Mouse (Mus musculus) heart, embryonic 16.5 days (tissue): ENCODE measurements at regions not wholly inside any gene's neighbourhood (a gene's known extent, or its start where the extent isn't known, plus 50 kb on each side); places are given as distances from the start of the nearest gene placed in this dataset.

ENCODE experiments used
- ATAC-seq: fragments of 200-750 bp; cut with Nextera tagmentation; replicated peaks from 2 replicates; pipeline ENCODE4 v1.8.0; 2017; ENCODE audit warnings: moderate number of reproducible peaks; ENCODE audit not compliant: insufficient read depth, low FRiP score; ENCODE audit errors: extremely low read depth
- H3K27ac ChIP-seq: fragments of 300-500 bp; sonication (generic); 2 replicates; pipeline ENCODE4 v1.5.1; 2014; ENCODE audit warnings: mild to moderate bottlenecking, low read length, control low read depth, moderate library complexity
- H3K27me3 ChIP-seq: fragments of 300-500 bp; sonication (generic); 2 replicates; pipeline ENCODE4 v1.6.1; 2014; ENCODE audit warnings: low read length, mixed read lengths; ENCODE audit not compliant: control insufficient read depth, insufficient read depth
- H3K36me3 ChIP-seq: fragments of 300-500 bp; sonication (generic); 2 replicates; pipeline ENCODE4 v1.6.1; 2014; ENCODE audit not compliant: control insufficient read depth, insufficient read depth
- H3K4me1 ChIP-seq: fragments of 300-500 bp; sonication (generic); 2 replicates; pipeline ENCODE4 v1.6.1; 2014; ENCODE audit warnings: low read length, mixed read lengths; ENCODE audit not compliant: control insufficient read depth, insufficient read depth
- H3K4me2 ChIP-seq: fragments of 300-500 bp; sonication (generic); 2 replicates; pipeline ENCODE4 v1.6.1; 2014; ENCODE audit warnings: low read depth, mild to moderate bottlenecking, control low read depth, low read length
- H3K4me3 ChIP-seq: fragments of 300-500 bp; sonication (generic); 2 replicates; pipeline ENCODE4 v1.5.1; 2014; ENCODE audit warnings: mild to moderate bottlenecking, control low read depth, low read length
- H3K9ac ChIP-seq: fragments of 300-500 bp; sonication (generic); 2 replicates; pipeline ENCODE4 v1.6.1; 2014; ENCODE audit warnings: low read length, control low read depth
- H3K9me3 ChIP-seq: fragments of 300-500 bp; sonication (generic); replicated peaks from 2 replicates; pipeline ENCODE4 v1.6.1; 2016; ENCODE audit warnings: low read length; ENCODE audit not compliant: control insufficient read depth
- WGBS: fragments of 180-500 bp; shearing (Covaris S2); extraction: QIAGEN DNeasy Blood & Tissue Kit; methylation state at CpG from one replicate; pipeline ENCODE4 v1.1.7; 2014; 5-methylcytosine and 5-hydroxymethylcytosine counted together

DNA sequence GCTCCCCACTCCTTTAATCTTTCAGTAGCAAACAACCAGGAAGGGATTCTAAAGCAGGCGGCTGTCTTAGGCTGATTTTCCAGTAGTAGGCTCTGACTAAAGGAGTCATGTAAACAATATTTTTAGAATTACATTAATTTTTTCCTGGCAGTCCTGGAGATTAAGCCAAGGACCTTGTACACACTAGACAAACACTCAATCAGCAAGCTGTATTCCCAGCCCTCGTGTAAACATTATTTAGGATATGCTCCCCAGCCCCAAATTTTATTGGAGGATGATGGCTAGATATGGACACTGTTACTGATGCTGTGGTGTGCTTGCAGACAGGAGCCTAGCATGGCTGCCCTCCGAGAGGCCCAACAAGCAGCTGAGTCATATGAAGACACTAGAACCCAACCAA lies 56.6 kb upstream of the Chd6 start:
- no peaks in the 10 kb centered on the region for H3K4me1 ChIP-seq
- no peak for ATAC-seq
- H3K27me3 ChIP-seq, result no peaks in the 10 kb centered on the region
- H3K36me3 ChIP-seq, result no peaks in the 10 kb centered on the region
- no peak overlapping the region for H3K27ac ChIP-seq
- 60% methylated on average over 3 of the region's 3 CpGs for WGBS
- no peak overlapping the region for H3K4me2 ChIP-seq
- H3K9ac ChIP-seq, result no peak overlapping the region
- H3K9me3 ChIP-seq, result no peaks in the 10 kb centered on the region
- H3K4me3 ChIP-seq, result no peak overlapping the region

DNA sequence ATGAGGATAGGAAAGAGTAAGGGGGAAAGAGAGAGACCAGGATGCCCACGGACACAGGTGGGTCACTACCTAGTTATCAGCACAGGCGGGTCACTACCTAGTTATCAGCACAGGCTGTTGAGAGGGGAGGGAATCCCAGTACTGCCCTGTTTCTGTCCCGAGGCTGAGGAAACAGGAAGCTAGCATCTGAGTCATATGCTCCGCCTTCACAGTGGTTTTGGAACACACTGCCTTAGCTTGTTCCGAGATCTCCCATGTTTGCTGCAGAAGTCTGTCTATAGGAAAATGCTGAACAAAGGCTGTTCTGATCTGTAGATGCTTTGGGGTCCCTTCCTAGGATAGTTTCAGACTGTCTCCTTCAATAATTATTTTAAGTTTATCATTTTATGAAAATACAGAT lies 55.4 kb upstream of the Chd6 start:
- WGBS, result 40% methylated on average over 5 of the region's 5 CpGs
- no peak for ATAC-seq
- no peaks in the 10 kb centered on the region for H3K4me1 ChIP-seq

More for the DNA sequence above, 55.4 kb upstream of the Chd6 start:
- Histone ChIP-seq H3K4me3 (no peak overlapping the region), H3K9me3 (no peaks in the 10 kb centered on the region), H3K27ac (no peak overlapping the region), H3K27me3 (no peaks in the 10 kb centered on the region), H3K36me3 (no peaks in the 10 kb centered on the region), H3K9ac (no peak overlapping the region), H3K4me2 (no peak overlapping the region)
